In genomic region chr12:116281427-116282281, GRCm38 (mm10) we compare ENCODE assay signal across 8 mouse cellular contexts. TPM values are rescaled to one million over a fixed set of nuclear protein-coding genes. Genes with fewer than 3 reads are reported as not detected.
DNase-seq lines count a peak whose midpoint lies in the region; ATAC-seq and TF ChIP-seq lines count a peak whose summit lies in the region.

No protein-coding gene starts in this region.

- no peaks in the 10 kb centered on the region for H3K9me3 ChIP-seq in embryonic facial prominence, embryonic 10.5 days
- H3K9me3 ChIP-seq in heart, embryonic 10.5 days = no peaks in the 10 kb centered on the region
- H3K9me3 ChIP-seq in kidney, embryonic 15.5 days (replicated peaks) = no peaks in the 10 kb centered on the region
- no peaks in the 10 kb centered on the region for H3K9me3 ChIP-seq in liver, embryonic 13.5 days (replicated peaks)
- H3K9me3 ChIP-seq in stomach, postnatal 0 days (ENCODE audit: control insufficient read depth, low read length) = no peaks in the 10 kb centered on the region

- DNase-seq in CD4-positive, CD25-positive, alpha-beta regulatory T cell, adult 2 months (ENCODE audit: low read depth, low spot score) = peak; percentile 51
- peak; percentile 84 for DNase-seq in ZHBTc4 (ENCODE audit: low read depth, low spot score)
- no peak for DNase-seq in embryonic facial prominence, embryonic 10.5 days (ENCODE audit: low spot score)
- peak; percentile 84 for DNase-seq in heart, embryonic 10.5 days (ENCODE audit: low spot score)
- peak; percentile 42 for DNase-seq in liver, embryonic 13.5 days
- DNase-seq in stomach, postnatal 0 days (ENCODE audit: low spot score) = peak; percentile 50

- TF ChIP-seq EP300 in stomach, postnatal 0 days (optimal IDR thresholded peaks at IDR 0.05) = no peak

- H3K4me1 ChIP-seq in embryonic facial prominence, embryonic 10.5 days = peaks cover 12% of the 10 kb centered on the region
- H3K4me1 ChIP-seq in heart, embryonic 10.5 days = peaks cover 3% of the 10 kb centered on the region; the same call in 1 of the 2 replicates
- peaks cover 5% of the 10 kb centered on the region for H3K4me1 ChIP-seq in kidney, embryonic 15.5 days
- peaks cover 59% of the 10 kb centered on the region for H3K4me1 ChIP-seq in liver, embryonic 13.5 days (replicated peaks)
- H3K4me1 ChIP-seq in stomach, postnatal 0 days (replicated peaks; ENCODE audit: control insufficient read depth, insufficient read depth) = no peaks in the 10 kb centered on the region

- TF ChIP-seq CTCF in stomach, postnatal 0 days (IDR thresholded peaks at IDR 0.05; ENCODE audit: low read depth) = no peak

- H3K27me3 ChIP-seq in embryonic facial prominence, embryonic 10.5 days (replicated peaks; ENCODE audit: low read depth, poor library complexity, severe bottlenecking) = no peaks in the 10 kb centered on the region
- H3K27me3 ChIP-seq in heart, embryonic 10.5 days (ENCODE audit: insufficient read depth, poor library complexity, severe bottlenecking) = peaks cover 5% of the 10 kb centered on the region; the same call in 1 of the 2 replicates
- H3K27me3 ChIP-seq in kidney, embryonic 15.5 days = no peaks in the 10 kb centered on the region
- H3K27me3 ChIP-seq in liver, embryonic 13.5 days = no peaks in the 10 kb centered on the region
- no peaks in the 10 kb centered on the region for H3K27me3 ChIP-seq in myocyte (ENCODE audit: control insufficient read depth, insufficient read depth, insufficient read length)
- H3K27me3 ChIP-seq in stomach, postnatal 0 days (ENCODE audit: control insufficient read depth, insufficient read depth, low read length) = no peaks in the 10 kb centered on the region

- H3K27ac ChIP-seq in embryonic facial prominence, embryonic 10.5 days (replicated peaks) = peak overlapping the region; percentile 94
- peak overlapping the region; percentile 96 for H3K27ac ChIP-seq in heart, embryonic 10.5 days
- peak overlapping the region; percentile 98 for H3K27ac ChIP-seq in kidney, embryonic 15.5 days
- peak overlapping the region; percentile 98 for H3K27ac ChIP-seq in liver, embryonic 13.5 days
- peak overlapping the region; percentile 98 for H3K27ac ChIP-seq in stomach, postnatal 0 days (replicated peaks)

- peak; percentile 72 for ATAC-seq in kidney, embryonic 15.5 days (replicated peaks; ENCODE audit: low FRiP score)
- peak; percentile 50 for ATAC-seq in liver, embryonic 13.5 days (ENCODE audit: low read depth)
- ATAC-seq in stomach, postnatal 0 days (ENCODE audit: low FRiP score, low TSS enrichment) = peak; percentile 53

- H3ac ChIP-seq in myocyte (ENCODE audit: control insufficient read depth, insufficient read length) = peak overlapping the region; percentile 61

- no peaks in the 10 kb centered on the region for H3K36me3 ChIP-seq in embryonic facial prominence, embryonic 10.5 days (replicated peaks)
- no peaks in the 10 kb centered on the region for H3K36me3 ChIP-seq in heart, embryonic 10.5 days
- no peaks in the 10 kb centered on the region for H3K36me3 ChIP-seq in kidney, embryonic 15.5 days
- H3K36me3 ChIP-seq in liver, embryonic 13.5 days = no peaks in the 10 kb centered on the region
- H3K36me3 ChIP-seq in myocyte (ENCODE audit: control insufficient read depth, insufficient read depth) = peaks cover under 1% of the 10 kb centered on the region
- H3K36me3 ChIP-seq in stomach, postnatal 0 days (ENCODE audit: control insufficient read depth, insufficient read depth, low read length) = no peaks in the 10 kb centered on the region

- no peak for TF ChIP-seq POLR2A in myocyte (IDR thresholded peaks at IDR 0.05; ENCODE audit: insufficient read length, low read depth)

- peak overlapping the region; percentile 86 for H3K4me2 ChIP-seq in kidney, embryonic 15.5 days
- peak overlapping the region; percentile 93 for H3K4me2 ChIP-seq in liver, embryonic 13.5 days
- peak overlapping the region; percentile 72 for H3K4me2 ChIP-seq in myocyte (ENCODE audit: low read depth)
- peak overlapping the region; percentile 88 for H3K4me2 ChIP-seq in stomach, postnatal 0 days (replicated peaks; ENCODE audit: low read depth)

- under 1% methylated on average over 55 of the region's 55 CpGs for WGBS in embryonic facial prominence, embryonic 10.5 days
- WGBS in heart, embryonic 10.5 days = under 1% methylated on average over 55 of the region's 55 CpGs
- under 1% methylated on average over 51 of the region's 55 CpGs for WGBS in kidney, embryonic 15.5 days
- under 1% methylated on average over 55 of the region's 55 CpGs for WGBS in liver, embryonic 13.5 days (ENCODE audit: insufficient replicate concordance)
- WGBS in stomach, postnatal 0 days = under 1% methylated on average over 42 of the region's 55 CpGs

- H3K4me3 ChIP-seq in embryonic facial prominence, embryonic 10.5 days = peak overlapping the region; percentile 95
- peak overlapping the region; percentile 98 for H3K4me3 ChIP-seq in heart, embryonic 10.5 days
- peak overlapping the region; percentile 84 for H3K4me3 ChIP-seq in kidney, embryonic 15.5 days (replicated peaks)
- peak overlapping the region; percentile 99 for H3K4me3 ChIP-seq in liver, embryonic 13.5 days (replicated peaks)
- peak overlapping the region; percentile 93 for H3K4me3 ChIP-seq in myocyte
- peak overlapping the region; percentile 100 for H3K4me3 ChIP-seq in stomach, postnatal 0 days (ENCODE audit: low read depth, low read length)

- H3K9ac ChIP-seq in kidney, embryonic 15.5 days = peak overlapping the region; percentile 86
- H3K9ac ChIP-seq in liver, embryonic 13.5 days = peak overlapping the region; percentile 99
- H3K9ac ChIP-seq in stomach, postnatal 0 days (ENCODE audit: low read length) = peak overlapping the region; percentile 99

- H3K79me2 ChIP-seq in myocyte (ENCODE audit: control insufficient read depth, insufficient read depth) = peaks cover 53% of the 10 kb centered on the region

TF ChIP-seq in myocyte, 11 proteins besides CTCF, POLR2A, EP300 and RAD21:
- TF ChIP-seq MYOG (IDR thresholded peaks at IDR 0.05; ENCODE audit: control insufficient read depth in 1 of 3, insufficient read depth in 1 of 3, insufficient read length in 2 of 3, low read depth in 2 of 3) (peak in 1 of 3 experiments; percentile 11), TCF12 (IDR thresholded peaks at IDR 0.05; ENCODE audit: insufficient read depth, poor library complexity, severe bottlenecking) (no peak), POLR2AphosphoS2 (IDR thresholded peaks at IDR 0.05; ENCODE audit: insufficient read length, low read depth) (peak; percentile 8), CEBPB (IDR thresholded peaks at IDR 0.05; ENCODE audit: insufficient read depth, poor library complexity, severe bottlenecking) (no peak), REST (IDR thresholded peaks at IDR 0.05; ENCODE audit: insufficient read depth, insufficient read length) (no peak), MYOD1 (IDR thresholded peaks at IDR 0.05; ENCODE audit: control insufficient read depth in 1 of 3, insufficient read length in 2 of 3, low read depth in 2 of 3) (peak in 1 of 3 experiments; percentile 36), SRF (IDR thresholded peaks at IDR 0.05; ENCODE audit: control insufficient read depth, insufficient read length, low read depth) (no peak)

RNA-seq across cellular contexts. Expression of gene Esyt2, which starts 0.7 kb away (rescaled TPM):
- 13.8 and 14.0 TPM in 2 replicates for polyA plus RNA-seq in embryonic facial prominence, embryonic 10.5 days (2016; fragmentation: Nextera tagmentation; extraction: Ambion mirVana)
- polyA plus RNA-seq in heart, embryonic 10.5 days (2016; fragmentation: Nextera tagmentation; extraction: Ambion mirVana) = 12.5 and 14.7 TPM in 2 replicates
- polyA plus RNA-seq in kidney, embryonic 15.5 days (2015; fragmentation: Nextera tagmentation; extraction: Ambion mirVana) = 17.8 and 18.7 TPM in 2 replicates
- polyA plus RNA-seq in liver, embryonic 13.5 days (2015; fragmentation: Nextera tagmentation; extraction: Ambion mirVana) = 8.3 and 9.8 TPM in 2 replicates
- polyA plus RNA-seq in myocyte (2012; fragmentation: generic; extraction: Trizol) = 16.1 TPM
- polyA plus RNA-seq in stomach, postnatal 0 days (2015; fragmentation: Nextera tagmentation; extraction: Ambion mirVana) = 17.0 and 17.5 TPM in 2 replicates

RNA-seq across cellular contexts. Expression of gene Gm11027, which starts 6.5 kb away (rescaled TPM):
- polyA plus RNA-seq in embryonic facial prominence, embryonic 10.5 days (2016; fragmentation: Nextera tagmentation; extraction: Ambion mirVana) = not detected in 2 replicates
- polyA plus RNA-seq in heart, embryonic 10.5 days (2016; fragmentation: Nextera tagmentation; extraction: Ambion mirVana) = not detected in 2 replicates
- not detected in 2 replicates for polyA plus RNA-seq in kidney, embryonic 15.5 days (2015; fragmentation: Nextera tagmentation; extraction: Ambion mirVana)
- polyA plus RNA-seq in liver, embryonic 13.5 days (2015; fragmentation: Nextera tagmentation; extraction: Ambion mirVana) = not detected in 2 replicates
- not detected for polyA plus RNA-seq in myocyte (2012; fragmentation: generic; extraction: Trizol)
- not detected in 2 replicates for polyA plus RNA-seq in stomach, postnatal 0 days (2015; fragmentation: Nextera tagmentation; extraction: Ambion mirVana)

RNA-seq across cellular contexts. Expression of gene Wdr60, which starts 18.8 kb away (rescaled TPM):
- polyA plus RNA-seq in embryonic facial prominence, embryonic 10.5 days (2016; fragmentation: Nextera tagmentation; extraction: Ambion mirVana) = 19.1 and 20.2 TPM in 2 replicates
- polyA plus RNA-seq in heart, embryonic 10.5 days (2016; fragmentation: Nextera tagmentation; extraction: Ambion mirVana) = 3.6 and 9.8 TPM in 2 replicates
- polyA plus RNA-seq in kidney, embryonic 15.5 days (2015; fragmentation: Nextera tagmentation; extraction: Ambion mirVana) = 19.6 and 20.2 TPM in 2 replicates
- polyA plus RNA-seq in liver, embryonic 13.5 days (2015; fragmentation: Nextera tagmentation; extraction: Ambion mirVana) = 5.1 and 5.2 TPM in 2 replicates
- polyA plus RNA-seq in myocyte (2012; fragmentation: generic; extraction: Trizol) = 4.5 TPM
- polyA plus RNA-seq in stomach, postnatal 0 days (2015; fragmentation: Nextera tagmentation; extraction: Ambion mirVana) = 7.7 and 8.5 TPM in 2 replicates
